Mouse (Mus musculus) neutrophil, adult 65 days (primary cell): ENCODE results near the gene Pigf. TPM values are rescaled to one million over a fixed set of nuclear protein-coding genes. Genes with fewer than 3 reads are reported as not detected.

Experiments
- total RNA-seq: library from RNA; stranded (reverse); gene quantifications from 2 replicates; pipeline ENCODE4 v1.2.4, GENCODE M21; 2023

Gene Pigf
- 5.6 and 6.3 TPM in 2 replicates for total RNA-seq

GRCm38 (mm10) chr17:87025269-87025949 is at the start of gene Pigf, which contains the start of gene Cript:
TSS of gene Pigf (minus strand) at chr17:87025406.
TSS of gene Cript (plus strand) at chr17:87025550.

GRCm38 (mm10) chr17:86962894-86963585 is 62.2 kb downstream of the Pigf start, which contains the start of gene Rhoq:
TSS of gene Rhoq (plus strand) at chr17:86963082.

GRCm38 (mm10) chr17:86947840-86948796 is 77.1 kb downstream of the Pigf start, which contains the start of gene Atp6v1e2:
TSS of gene Atp6v1e2 (minus strand) at chr17:86947897.

Other genes with a start within 250 kb of the Pigf start
- not detected in 2 replicates for gene Tmem247, start 108.1 kb downstream of the Pigf start, total RNA-seq
- gene Atp6v1e2, start 77.5 kb downstream of the Pigf start, total RNA-seq: not detected in 2 replicates
- 6.3 and 8.4 TPM in 2 replicates for gene Rhoq, start 62.3 kb downstream of the Pigf start, total RNA-seq
- gene Cript, start 144 bp upstream of the Pigf start, total RNA-seq: 83.7 and 87.8 TPM in 2 replicates
- gene Socs5, start 82.3 kb upstream of the Pigf start, total RNA-seq: 5.5 and 9.4 TPM in 2 replicates
- 22.7 and 31.1 TPM in 2 replicates for gene Mcfd2, start 240.5 kb upstream of the Pigf start, total RNA-seq